Mouse (Mus musculus) brain, embryonic 18.5 days (tissue): ENCODE measurements around the gene Clasp1.
"Not testable (repeated sequence)": the region's sequence is repeated elsewhere in the genome, so short reads cannot be mapped to it uniquely, and the experiment has no call there.

Source experiments
- DNase-seq: peaks from one replicate; pipeline ENCODE4 v3.0.0-alpha.2; 2012; ENCODE audit warnings: low read depth, low spot score

The Clasp1 gene

DNA sequence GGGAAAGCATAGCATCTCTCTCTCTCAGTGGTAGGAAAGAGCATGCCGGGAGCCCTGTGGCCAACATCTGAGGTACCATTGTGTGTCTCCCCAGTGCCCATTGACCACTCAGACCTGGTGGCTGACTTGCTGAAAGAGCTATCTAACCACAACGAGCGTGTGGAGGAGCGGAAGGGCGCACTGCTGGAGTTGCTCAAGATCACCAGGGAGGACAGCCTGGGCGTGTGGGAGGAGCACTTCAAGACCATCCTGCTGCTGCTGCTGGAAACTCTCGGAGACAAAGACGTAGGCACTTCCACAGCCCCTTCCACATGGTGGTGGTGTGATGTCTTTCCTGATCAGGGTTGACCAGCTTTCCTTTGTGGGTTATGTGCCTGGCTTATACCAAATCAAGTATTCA, 192.3 kb downstream of the Clasp1 start:
- no peak for DNase-seq

DNA sequence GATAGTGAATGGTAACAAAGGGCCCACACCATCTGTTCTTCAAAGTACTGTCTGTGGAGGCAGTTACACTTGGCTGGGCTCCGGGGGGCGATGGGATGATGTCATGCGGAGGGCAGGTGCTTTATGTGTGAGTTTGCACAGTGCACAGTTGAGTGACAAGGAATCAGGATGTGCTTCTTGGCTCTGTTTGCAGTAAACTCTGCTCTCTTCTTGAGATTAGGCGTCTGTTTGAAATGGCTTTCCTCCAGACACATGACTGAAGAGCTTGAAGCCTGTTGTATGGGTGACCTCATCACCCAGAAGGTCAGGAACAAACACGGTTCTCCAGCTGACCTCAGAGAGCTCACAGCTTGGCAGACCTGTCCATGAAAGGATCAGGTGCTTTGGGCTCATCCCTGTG, 200.9 kb downstream of the Clasp1 start:
- no peak for DNase-seq

DNA sequence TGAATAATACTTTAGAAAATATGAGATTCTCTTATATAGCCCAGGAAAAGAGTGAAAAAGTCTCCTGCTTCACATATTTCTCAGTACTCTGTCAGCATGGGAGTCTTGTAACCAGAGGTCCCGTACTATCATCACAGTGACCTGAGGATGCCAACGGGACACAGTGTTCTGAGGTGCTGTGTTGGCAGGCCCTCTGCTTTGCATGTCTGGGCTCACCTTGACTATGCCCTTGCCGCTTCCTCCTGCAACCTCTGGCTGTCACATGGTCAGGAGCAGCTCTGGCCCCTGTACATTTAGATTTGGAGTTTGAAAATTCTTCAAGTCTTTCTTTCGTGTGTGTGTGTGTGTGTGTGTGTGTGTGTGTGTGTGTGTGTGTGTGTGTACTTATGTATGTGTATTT, 204.1 kb downstream of the Clasp1 start:
- no peak for DNase-seq

DNA sequence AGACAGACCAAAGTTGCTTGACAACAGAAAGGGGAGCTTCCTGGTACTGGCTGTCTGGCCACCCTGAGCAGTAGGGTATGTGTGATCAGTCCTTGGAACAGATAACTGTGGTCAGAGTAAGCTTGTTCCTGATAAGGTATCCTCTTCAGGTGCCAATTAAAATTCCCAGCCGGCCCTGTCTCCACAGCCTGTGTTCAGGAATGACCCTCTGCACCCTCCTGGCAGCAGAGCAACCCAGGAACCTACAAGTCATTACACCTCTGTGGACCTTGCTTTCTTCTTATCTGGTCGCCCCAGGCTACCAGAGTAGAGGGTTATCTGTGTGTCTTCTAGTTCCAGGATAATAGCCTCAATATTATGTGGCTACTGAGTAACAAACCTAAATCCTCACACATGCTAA, 206.5 kb downstream of the Clasp1 start:
- no peak for DNase-seq

DNA sequence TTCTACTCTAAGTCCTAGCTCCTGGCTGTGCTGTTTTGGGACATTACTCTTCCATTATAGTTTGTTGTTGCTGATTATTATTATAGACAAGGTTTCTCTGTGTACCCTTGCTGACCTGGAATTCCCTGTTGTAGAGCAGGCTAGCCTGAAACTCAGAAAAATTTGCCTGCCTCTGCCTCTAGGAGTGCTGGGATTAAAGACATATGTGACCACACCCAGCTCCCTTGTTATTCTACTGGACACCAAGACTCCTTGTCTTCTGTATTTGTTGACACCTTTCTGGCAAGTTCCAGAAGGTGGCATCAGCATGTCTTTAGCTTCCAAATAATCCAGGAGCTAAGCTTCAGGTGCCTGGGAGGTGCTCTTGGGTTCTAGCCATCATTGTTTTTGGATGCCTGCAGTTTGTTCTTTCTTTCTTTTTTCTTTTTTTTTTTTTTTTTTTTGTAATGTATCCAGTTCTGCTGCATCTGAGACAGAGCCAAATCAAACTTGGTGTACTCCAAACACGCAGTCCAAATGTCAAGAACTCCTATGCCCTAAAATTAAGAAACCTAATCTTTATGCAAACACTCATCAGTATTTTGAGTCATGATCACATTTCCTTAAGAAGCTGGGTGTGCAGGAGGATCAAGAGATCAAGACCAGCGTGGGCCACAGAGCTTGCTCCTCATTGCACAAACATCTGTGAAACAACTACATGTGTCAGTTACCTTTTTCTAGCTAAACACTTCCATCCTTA, 208.8 kb downstream of the Clasp1 start:
- no peak for DNase-seq

DNA sequence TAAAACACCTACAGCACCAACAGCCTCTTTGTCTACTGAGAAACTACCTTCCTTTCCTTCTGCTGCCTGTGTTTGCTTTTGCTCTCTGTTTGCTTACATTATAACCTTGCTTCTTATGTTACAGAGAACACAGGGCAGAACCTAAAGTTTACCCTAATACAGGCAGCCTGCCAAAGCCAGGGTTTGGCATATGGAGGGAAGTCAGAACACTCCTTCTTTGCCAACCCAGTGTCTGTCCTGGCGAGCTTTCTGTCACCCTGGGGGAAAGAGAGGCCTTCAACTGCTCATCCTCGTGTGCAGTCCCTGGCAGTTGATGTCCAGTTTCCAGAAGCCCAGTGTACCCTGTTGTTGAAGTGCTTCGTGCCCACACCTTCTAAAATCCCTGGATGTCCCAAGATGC, 209.5 kb downstream of the Clasp1 start:
- DNase-seq, result no peak

DNA sequence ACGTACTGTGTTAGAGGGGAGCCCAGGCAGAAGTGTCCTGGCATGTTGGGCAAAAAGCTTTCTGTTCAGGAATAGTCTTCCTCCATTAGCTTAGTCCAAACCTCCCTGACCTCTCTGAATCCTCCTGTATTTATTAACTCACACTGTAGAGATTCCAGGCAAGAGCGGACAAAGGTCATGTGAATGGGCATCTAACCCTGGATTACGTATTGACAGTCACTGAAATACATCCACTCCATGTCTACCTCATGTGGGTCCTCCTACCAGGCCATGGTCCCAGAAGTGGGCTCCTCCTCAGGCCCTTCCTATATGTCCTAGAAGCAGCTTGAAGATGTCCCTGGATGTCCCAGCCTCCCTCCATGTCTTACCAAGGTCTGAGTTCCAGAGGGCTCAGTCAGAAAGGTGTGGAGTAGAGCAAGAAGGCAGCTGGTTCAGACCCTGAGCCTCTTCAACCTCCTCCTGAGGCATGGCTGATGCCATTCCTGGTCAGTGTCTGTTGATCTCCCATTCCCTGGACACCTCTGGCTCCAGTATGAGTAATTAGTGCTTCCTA, 224.8 kb downstream of the Clasp1 start:
- DNase-seq, result no peak

DNA sequence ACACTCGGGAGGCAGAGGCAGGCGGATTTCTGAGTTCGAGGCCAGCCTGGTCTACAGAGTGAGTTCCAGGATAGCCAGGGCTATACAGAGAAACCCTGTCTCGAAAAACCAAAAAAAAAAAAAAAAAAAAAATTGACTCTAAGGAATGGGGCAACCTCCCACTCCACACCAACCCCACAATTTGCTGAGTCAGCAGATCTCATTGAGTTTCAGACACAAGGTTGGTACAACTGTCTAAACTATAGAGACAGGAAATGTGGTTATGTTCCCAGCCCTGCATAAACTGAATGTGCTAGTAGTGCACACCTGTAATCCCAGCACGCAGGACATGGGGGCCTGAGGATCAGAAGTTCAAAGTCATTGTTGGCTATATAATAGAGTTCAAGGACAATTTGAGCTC, 232.2 kb downstream of the Clasp1 start:
- DNase-seq, result not testable (repeated sequence)

DNA sequence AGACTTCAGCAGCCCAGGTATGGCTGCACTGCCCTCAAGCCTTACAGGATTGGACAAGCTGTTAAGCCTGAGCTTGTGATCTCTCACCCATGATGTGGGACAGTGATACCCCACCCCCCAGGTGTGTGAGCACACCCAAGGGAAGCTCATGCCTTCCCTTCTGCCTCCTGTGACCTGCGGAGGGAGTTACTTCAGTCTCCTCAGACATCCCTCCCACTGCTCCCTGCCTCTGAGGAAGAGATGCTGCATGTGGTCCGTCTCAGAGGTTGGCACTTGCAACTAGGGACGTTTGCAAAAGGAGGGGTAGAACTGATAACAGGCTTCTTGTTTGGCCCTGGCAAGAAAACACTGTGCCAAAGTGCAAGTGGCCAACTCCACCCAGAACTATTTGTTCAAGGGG, 234.0 kb downstream of the Clasp1 start:
- DNase-seq, result no peak

DNA sequence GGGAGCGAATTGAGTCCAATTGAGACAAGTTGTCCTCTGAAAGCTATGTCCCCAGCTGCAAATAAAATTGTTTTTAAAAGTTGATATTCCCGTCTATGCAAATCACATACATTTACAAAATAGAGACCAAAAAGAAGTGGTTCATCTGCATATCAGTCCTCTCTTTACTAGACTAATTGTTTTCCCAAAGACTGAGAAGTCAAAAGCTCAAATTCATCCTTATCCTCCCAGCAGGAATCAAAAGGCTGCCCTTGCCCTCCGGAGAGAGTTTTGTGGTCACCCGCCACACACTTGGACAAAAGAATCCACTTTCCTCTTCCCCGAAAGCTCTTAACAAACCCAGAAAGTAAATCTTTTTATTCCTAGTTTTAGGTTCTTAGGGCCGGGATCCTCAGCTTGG, 236.6 kb downstream of the Clasp1 start:
- no peak for DNase-seq

DNA sequence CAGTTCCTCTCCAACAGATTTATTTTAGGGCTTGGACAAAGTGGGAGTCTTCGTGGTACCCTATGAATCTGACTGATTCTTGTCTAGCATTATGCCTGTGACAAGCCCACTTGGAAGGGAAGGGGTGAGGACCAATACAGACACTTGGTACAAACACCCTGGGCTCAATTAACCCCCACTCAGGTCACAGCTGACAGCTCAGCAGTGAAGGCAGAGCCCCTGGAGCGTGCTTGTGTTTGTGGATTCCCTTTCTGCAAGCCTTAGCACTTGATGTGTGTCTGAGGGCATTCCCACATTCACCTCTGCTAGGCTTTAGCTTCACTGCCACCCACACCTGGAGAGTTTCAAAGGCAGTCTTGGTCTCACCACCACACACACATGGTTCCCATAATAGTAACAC, 237.1 kb downstream of the Clasp1 start:
- no peak for DNase-seq

DNA sequence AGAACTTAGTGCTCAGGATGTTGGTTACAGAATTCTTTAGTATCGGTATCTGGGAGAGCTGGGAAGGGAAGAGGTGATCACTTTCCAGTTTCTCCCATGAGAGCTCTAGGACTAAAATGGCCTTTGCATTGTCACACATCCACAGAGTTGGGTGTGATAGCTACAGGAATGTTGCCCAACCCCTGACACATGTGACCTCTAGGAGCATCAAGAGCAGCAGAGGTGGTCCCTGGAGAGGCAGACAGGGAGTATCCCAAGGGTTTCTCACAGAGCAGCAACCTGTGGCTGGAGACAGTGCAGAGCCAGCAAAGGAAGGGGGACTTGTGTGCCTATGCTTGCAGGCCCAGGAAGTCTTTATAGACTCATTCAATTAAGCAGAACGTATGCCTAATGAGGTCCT, 237.6 kb downstream of the Clasp1 start:
- DNase-seq, result no peak

DNA sequence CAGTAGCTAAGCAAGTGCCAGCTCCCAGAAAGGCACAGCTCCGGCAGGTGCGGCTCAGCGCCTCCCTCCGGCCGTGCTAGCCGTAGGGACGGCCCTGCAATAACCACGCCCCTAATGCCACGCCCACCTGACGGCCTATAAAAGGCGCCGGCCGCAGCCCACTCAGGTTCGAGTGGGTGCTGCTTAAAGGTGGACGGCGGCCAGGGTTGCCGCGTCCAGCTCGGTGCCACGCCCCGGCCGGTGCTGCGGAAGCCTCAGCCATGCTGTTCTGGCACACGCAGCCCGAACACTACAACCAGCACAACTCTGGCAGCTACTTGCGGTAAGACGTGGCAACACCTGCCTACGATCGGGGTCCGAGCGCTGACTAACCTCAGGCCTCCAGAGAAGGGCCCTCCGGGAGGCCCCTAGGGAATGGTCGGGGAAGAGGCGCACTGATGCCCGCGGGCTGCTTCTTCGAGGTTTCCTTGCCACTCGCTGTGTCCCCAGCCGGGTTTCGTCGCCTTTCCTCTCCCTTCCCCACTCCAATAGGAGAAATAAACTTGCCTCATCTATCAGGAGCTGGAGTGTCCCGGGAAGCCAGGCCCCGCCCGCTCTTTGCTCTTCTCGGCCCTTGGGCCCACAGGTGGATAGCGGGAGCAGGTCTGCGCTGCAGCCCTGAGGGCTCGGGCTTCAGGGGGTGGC, 239.1 kb downstream of the Clasp1 start, which contains the start of gene Tfcp2l1:
TSS of gene Tfcp2l1 (plus strand) at position 165 of the 684 bp plus-strand sequence.
- DNase-seq, result no peak

DNA sequence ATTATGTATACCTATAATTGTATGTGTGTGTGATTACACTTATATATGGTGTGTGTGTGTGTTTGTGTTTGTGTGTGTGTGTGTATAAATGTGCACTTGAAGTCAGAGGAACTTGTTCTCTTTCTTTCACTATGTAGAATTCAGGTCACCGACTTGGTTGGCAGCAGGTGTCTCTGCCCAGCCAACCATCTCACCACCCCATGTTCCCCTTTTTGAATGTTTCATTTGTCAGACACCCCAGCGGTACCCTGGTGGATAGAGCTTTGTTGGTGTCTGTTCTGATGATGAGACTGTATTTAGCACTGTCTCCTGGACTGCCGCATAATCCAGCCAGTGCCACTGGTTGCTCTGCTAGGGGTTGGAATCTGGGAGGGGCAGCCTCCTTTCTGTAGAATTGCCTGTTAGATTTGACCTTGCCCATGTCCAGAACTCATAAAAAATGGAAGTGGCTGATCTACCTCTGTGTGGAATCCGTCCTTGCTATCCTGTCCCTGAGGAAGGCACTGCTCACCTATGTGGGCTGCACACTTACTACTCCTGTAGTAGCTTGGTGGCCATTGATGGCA, 244.6 kb downstream of the Clasp1 start:
- DNase-seq, result no peak

DNA sequence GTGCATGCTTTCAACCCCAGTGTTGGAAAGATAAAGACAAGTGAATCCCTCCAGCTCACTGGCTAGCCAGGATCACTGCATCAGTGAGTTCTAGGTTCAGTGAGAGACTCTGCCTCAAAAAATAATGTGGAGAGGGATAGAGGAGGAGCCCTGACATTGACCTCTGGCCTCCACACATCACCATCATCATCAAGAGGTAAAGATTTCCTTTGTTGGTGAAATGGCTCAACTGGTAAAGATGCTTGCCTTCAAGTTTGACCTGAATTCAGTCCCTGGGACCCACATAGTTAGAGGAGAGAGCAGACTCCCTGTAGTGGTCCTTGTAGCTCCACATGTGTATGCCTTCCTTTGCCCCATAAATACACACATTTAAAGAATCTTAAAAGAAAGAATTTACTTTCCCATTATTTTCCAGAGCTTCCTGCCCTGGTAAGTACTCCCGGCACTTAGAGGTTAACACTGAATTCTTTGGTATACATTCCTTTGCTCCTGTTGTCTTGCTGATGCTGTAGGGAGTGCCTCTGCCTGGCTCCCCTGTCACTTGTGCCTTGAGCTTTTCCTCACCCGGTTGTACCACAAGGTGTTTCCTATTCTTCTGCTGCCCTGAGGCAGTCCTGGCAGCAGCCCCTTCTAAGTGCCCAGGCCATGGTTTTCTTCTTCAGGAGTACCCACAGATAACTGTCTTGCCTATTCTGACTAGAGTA, 253.6 kb downstream of the Clasp1 start:
- no peak for DNase-seq

DNA sequence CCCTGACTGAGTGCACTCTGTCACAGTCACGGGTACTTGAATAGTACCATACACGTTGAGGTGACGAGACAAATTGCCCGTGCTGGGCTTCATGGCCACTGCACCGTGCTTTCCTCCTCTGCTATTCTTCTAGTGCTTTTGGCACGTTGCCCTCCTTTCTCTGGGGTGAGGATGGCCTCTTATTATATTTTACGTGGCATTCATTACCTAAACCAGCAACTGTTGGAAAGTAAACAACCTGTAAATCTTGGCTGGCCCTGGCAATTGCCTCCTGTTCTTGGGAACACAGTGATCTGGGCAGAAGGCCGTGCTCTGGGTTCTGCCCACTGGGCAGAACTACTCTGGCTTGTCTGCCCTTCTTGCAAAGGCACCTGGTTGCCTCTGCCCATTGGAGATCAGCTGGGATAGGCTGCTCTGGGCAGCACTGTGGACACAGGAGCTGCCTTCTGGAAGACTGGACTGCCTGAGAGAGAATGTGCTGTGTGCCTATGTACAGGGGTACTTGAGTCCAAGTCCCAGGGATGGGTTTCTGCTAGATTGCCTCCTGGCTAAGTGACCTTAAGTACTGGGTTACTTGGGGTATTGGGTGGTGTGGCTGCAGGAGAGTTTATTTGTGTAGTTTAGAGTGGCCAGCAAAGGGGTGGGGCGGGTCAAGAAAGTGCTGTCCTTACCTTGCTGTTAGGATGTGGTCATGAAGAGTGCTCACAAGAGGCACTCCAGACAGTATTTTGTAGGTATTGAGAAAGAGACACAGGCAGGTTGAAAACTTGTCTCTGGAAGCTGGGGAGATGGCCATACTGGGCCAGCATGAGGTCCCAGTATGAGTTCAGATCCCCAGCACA, 254.5 kb downstream of the Clasp1 start:
- no peak for DNase-seq

DNA sequence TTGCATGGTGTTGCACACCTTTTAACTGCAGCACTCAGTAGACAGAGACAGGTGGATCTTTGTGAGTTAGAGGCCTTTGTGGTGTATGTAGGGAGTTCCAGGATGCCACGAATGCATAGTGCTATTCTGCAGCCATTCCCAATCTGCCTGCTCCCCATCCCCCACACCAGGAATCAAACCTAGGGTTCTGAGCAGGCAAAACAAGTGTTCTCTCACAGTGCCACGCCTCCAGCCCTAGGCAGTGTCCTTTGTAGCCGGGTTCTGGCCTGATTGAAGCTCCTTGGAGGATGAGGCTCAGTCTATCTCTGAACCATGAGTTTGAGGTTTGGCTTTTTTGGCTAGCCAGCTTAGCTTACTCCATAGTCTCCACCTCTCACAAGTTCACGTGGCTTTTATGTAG, 256.8 kb downstream of the Clasp1 start:
- DNase-seq, result no peak

DNA sequence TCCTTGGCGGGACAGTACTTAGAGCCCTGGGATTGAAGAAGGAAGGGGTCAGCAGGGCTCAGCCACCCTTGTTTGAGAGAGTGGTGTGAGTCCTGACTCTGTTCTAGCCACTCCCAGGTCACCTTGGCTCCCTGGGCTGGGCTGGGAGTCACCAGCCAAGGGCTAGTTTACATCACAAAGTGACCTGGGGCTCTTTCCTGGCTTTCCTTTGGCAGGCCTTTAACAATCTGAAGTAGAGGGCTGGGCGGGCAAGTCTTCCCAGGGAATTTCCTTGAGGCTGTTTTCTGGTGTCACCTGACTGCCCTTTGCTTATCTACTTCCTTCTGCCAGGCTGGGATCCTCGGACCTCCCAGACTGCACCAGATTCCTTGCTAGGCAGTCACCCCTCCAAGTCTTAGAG, 259.2 kb downstream of the Clasp1 start:
- DNase-seq, result no peak

DNA sequence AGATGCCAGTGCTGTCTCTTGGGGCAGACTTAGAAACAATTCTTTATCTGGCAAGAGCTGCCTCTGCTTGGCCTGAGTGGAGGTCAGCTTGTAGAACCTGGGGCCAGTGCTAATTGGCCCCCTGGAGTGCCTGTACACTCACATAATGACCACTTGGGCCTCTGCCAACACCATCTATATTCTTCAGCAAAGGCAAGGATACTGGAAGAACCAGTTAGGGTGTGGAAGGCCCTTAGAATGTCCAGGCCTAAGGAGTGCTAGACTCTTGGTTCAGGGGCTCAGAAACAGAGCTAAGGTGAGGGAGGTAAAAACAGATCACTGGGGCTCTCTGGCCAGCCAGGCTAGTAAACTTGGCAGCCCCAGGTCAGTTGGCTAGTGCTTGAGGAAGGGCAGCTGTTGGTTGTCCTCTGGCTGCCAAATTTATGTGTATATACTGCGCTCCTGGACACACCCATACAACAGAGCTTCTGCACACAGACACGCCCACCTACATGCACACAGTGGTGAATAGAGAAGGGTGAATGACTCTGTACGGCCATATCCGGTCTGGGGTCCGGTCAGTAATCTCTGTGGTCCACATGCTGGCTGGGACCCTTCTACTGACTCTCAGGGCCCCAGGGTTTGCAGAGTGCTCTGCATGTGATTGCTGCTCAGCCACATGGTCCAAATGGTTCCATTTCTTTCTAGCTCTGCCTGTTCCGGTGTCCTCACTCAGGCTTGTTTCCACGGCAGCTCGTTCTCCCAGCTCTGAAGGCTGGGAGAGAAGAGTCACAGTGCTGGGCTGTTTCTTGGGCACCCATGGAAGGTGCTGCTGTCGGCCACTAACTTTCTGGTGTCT, 261.3 kb downstream of the Clasp1 start:
- no peak for DNase-seq

DNA sequence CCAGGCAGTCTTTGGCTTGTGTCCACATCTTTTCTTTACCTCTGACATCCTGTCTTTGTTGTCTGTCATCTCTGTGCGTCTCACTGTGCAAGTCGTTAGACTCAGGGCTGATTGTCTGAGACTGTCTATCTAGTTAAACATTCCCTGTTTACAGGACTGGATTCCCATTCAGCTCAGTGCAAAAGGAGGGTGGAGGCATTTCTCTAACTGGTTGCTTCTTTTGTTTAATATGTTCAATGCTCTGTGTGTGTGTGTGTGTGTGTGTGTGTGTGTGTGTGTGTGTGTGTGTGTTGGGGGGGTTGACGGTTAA, 261.9 kb downstream of the Clasp1 start:
- no peak for DNase-seq

DNA sequence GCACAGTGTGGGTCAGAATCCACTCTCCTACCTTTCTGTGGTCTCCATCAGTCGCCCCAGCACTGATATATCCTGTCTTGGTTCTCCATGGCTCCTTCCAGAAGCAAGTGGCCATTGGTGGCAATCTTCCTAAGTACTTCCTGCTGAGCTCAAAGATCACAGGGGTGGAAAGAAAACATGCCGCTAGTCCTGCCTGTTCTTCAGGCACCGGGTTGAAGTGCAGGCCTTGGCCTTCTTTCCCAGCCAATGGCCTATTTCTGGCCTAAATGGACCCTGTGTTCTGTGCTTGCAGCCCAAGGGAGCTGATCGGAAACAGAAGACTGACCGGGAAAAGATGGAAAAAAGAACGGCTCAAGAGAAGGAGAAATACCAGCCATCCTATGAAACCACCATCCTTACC, 269.9 kb downstream of the Clasp1 start:
- DNase-seq, result no peak
